Mouse (Mus musculus): ENCODE measurements at regions not wholly inside any gene's neighbourhood (a gene's known extent, or its start where the extent isn't known, plus 50 kb on each side); places are given as distances from the start of the nearest gene placed in this dataset.

DNA sequence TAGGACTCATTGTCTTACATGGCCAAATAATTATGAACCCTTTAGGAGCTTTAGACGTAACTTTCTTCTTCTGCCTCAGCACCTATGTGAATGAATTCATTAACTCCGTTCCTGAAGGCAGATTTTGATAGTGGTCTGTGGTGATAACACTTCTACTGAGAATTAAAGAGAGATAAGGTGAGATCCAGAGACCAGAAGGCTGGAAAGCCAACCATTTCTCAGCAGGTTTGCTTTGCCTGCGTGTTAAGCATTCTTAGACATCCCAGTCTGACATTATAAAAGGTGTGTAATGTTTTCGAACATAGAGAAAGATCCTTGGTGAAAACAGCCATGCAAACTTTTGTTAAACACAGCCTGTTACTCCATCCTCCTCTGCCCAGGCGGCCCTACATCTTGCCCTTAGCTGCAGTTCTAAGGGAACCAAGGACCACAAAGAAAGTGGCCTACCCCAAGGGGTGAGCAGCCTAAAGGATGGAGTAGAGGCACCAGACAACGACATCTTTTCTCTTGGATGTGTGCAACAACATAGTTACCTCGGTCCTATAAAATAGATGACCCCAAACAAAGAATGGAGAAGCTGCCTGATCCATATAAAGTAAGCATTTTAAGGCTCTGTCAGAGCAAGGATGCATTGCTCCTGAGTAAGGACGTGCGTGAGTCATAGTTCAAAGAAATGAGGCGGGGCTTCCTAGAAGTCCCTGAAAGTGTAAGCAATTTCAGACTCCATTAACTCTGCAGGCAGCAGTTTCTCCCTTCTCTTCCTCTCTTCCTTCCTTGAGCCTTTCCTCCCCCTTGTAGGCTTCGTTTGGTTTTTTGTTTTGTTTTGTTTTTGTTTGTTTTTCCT lies 55.1 kb upstream of the Xpr1 start:
- H3K27ac ChIP-seq (replicated peaks): no peak overlapping the region
- no peaks in the 10 kb centered on the region for H3K9me3 ChIP-seq
- H3K4me2 ChIP-seq: no peak overlapping the region
- H3K27me3 ChIP-seq: no peaks in the 10 kb centered on the region
- no peak for ATAC-seq (ENCODE audit: low read depth)
- no peak overlapping the region for H3K9ac ChIP-seq
- peaks cover 6% of the 10 kb centered on the region for H3K4me1 ChIP-seq (replicated peaks)
- H3K36me3 ChIP-seq: no peaks in the 10 kb centered on the region
- 58% methylated on average over 11 of the region's 11 CpGs for WGBS
- no peak overlapping the region for H3K4me3 ChIP-seq

GRCm38 (mm10) chr1:155472956-155473646 lies 55.9 kb upstream of the Xpr1 start:
- no peak for ATAC-seq (ENCODE audit: low read depth)
- whole genome bisulfite sequencing: 63% methylated on average over 5 of the region's 5 CpGs
- H3K36me3 ChIP-seq: no peaks in the 10 kb centered on the region
- no peaks in the 10 kb centered on the region for H3K9me3 ChIP-seq
- no peaks in the 10 kb centered on the region for H3K27me3 ChIP-seq
- H3K4me3 ChIP-seq: no peak overlapping the region
- no peak overlapping the region for H3K4me2 ChIP-seq
- peaks cover 6% of the 10 kb centered on the region for H3K4me1 ChIP-seq (replicated peaks)
- no peak overlapping the region for H3K9ac ChIP-seq
- no peak overlapping the region for H3K27ac ChIP-seq (replicated peaks)

DNA sequence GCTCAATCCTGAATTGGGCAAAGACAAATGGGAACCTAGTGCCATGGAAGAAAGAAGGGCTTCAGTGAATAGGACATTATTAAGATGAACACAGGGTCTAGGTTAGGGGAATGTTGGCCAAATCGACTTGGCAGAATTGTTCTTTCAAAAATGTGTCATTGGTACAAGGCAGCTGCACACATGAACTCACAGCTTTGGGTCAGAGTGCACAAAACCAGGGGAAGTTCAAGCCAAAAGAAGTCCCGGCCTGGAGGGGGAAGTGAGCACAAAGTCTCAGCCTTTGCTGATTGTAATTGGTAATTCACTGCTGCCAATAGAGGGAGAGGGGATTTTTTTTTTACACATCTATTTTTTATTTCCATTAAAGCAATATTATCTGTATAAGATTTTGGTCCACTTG lies 57.8 kb upstream of the Xpr1 start:
- 29% methylated on average over 2 of the region's 2 CpGs for WGBS
- no peaks in the 10 kb centered on the region for H3K27me3 ChIP-seq
- no peak overlapping the region for H3K27ac ChIP-seq (replicated peaks)

DNA sequence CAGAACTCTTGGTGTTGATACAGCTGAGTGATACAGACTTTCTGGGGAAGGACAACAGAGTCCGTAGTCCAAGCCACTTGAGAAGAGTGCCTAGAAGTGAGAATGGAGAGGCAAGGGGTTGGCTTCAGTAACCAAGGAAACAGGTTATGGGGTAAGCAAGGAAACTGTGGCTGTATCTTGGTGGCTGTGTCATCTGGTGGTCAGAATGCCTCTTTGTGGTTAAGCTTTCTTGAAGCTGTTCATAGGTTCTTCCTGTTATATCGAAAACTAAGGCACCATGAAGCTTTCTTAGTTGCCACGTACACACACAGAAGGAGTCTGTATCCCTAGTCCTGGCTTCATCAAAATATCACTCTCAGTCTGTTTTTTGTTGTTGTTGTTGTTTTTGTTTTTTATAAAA lies 59.0 kb upstream of the Xpr1 start:
- Histone ChIP-seq H3K9me3 (no peaks in the 10 kb centered on the region), H3K27me3 (no peaks in the 10 kb centered on the region), H3K27ac (replicated peaks) (no peak overlapping the region), H3K4me2 (no peak overlapping the region), H3K9ac (no peak overlapping the region), H3K4me1 (replicated peaks) (peaks cover 6% of the 10 kb centered on the region), H3K4me3 (no peak overlapping the region), H3K36me3 (no peaks in the 10 kb centered on the region)
- ATAC-seq (ENCODE audit: low read depth): no peak
- WGBS: 91% methylated on average over 3 of the region's 3 CpGs

More for the DNA sequence above, 57.8 kb upstream of the Xpr1 start:
- H3K36me3 ChIP-seq: no peaks in the 10 kb centered on the region
- H3K4me1 ChIP-seq (replicated peaks): peaks cover 6% of the 10 kb centered on the region
- no peak for ATAC-seq (ENCODE audit: low read depth)
- H3K4me3 ChIP-seq: no peak overlapping the region
- H3K9ac ChIP-seq: no peak overlapping the region
- no peaks in the 10 kb centered on the region for H3K9me3 ChIP-seq
- H3K4me2 ChIP-seq: no peak overlapping the region

DNA sequence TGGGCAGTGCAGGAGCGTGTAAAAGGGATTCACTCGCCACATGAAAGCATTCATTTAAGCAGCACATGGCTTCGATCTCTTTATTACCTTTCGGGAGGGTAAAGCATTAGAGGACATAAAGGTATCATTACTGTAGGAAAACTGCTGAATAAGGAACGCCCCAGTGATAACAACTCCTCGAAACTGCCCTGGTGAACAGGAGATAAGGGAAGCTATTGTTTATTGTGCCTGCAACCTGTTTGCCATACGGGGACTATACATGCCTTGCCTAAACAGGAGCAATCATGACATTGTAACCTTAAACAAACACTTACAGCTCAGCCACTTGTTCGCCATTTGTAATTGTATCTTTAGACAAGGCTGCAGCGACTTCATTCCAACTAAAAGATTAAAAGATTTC lies 64.9 kb upstream of the Xpr1 start:
- Histone ChIP-seq H3K27me3 (no peaks in the 10 kb centered on the region), H3K4me3 (no peak overlapping the region), H3K27ac (replicated peaks) (no peak overlapping the region; the same call in 1 of the 2 replicates), H3K9ac (no peak overlapping the region), H3K4me2 (peak overlapping the region; percentile 18), H3K4me1 (replicated peaks) (peaks cover 24% of the 10 kb centered on the region), H3K9me3 (no peaks in the 10 kb centered on the region), H3K36me3 (no peaks in the 10 kb centered on the region)
- no peak for ATAC-seq (ENCODE audit: low read depth)
- WGBS: 27% methylated on average over 9 of the region's 9 CpGs

DNA sequence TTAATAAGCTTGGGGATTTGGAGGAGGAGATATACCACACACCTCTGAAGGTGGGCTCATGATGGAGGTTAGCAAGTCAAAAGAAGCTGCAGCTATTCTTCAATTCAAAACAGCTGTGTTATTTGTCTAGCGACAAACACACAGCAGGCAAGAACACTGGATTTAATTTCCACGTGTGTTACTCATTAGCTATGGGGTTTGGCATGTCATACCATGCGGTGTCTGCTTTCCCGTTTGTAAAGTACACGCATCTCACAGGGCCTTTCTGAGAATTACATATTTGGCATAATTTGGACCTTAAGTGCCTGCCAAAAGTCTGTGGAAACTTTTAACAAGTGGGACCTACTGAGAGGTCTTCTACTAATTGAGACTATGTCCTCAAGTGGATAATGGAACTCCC lies 65.5 kb upstream of the Xpr1 start:
- no peak overlapping the region for H3K9ac ChIP-seq
- no peaks in the 10 kb centered on the region for H3K36me3 ChIP-seq
- no peaks in the 10 kb centered on the region for H3K27me3 ChIP-seq
- ATAC-seq (ENCODE audit: low read depth): no peak; the same call in 1 of the 2 replicates
- 68% methylated on average over 5 of the region's 5 CpGs for WGBS
- H3K4me2 ChIP-seq: no peak overlapping the region; the same call in 1 of the 2 replicates
- H3K9me3 ChIP-seq: no peaks in the 10 kb centered on the region
- H3K27ac ChIP-seq (replicated peaks): no peak overlapping the region
- peaks cover 24% of the 10 kb centered on the region for H3K4me1 ChIP-seq (replicated peaks)
- H3K4me3 ChIP-seq: no peak overlapping the region

- H3K27me3 ChIP-seq: no peaks in the 10 kb centered on the region
- no peak overlapping the region for H3K4me3 ChIP-seq
- H3K36me3 ChIP-seq: no peaks in the 10 kb centered on the region
- H3K4me2 ChIP-seq: no peak overlapping the region
- ATAC-seq (ENCODE audit: low read depth): no peak
- no peaks in the 10 kb centered on the region for H3K9me3 ChIP-seq
- no peak overlapping the region for H3K27ac ChIP-seq (replicated peaks)
- 83% methylated on average over 7 of the region's 7 CpGs for WGBS
- H3K4me1 ChIP-seq (replicated peaks): peaks cover 28% of the 10 kb centered on the region
- no peak overlapping the region for H3K9ac ChIP-seq
These were observed 66.5 kb upstream of the Xpr1 start for GRCm38 (mm10) chr1:155483693-155484092.

DNA sequence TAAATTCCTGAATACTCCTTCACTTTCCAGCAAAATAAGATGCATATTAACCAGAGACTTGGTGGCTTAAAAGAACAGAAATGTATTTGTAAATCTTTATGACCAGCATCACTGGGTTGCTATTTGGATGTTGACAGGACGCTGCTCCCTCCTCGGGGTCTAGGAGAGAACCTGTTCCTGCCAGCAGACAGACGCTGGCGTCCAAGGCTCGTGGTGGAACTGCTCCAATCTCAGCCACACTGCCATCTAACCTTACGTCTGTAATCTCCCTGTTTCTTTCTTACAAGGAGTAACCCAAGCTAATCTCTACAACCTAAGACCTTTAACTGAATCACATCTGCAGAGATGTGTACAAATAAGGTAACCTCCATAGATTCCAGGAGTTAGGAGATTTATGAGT lies 70.1 kb upstream of the Acbd6 start:
- peaks cover 45% of the 10 kb centered on the region for H3K4me1 ChIP-seq (replicated peaks)
- H3K27me3 ChIP-seq: no peaks in the 10 kb centered on the region
- H3K36me3 ChIP-seq: no peaks in the 10 kb centered on the region
- H3K4me3 ChIP-seq: no peak overlapping the region
- H3K9ac ChIP-seq: no peak overlapping the region
- 0 out of 2 replicates have a peak overlapping the region, but pooled peaks have one; percentile 66 for H3K27ac ChIP-seq (replicated peaks)
- H3K9me3 ChIP-seq: no peaks in the 10 kb centered on the region
- WGBS: 91% methylated on average over 6 of the region's 6 CpGs
- no peak overlapping the region for H3K4me2 ChIP-seq
- no peak for ATAC-seq (ENCODE audit: low read depth)

- peak overlapping the region; percentile 66 for H3K27ac ChIP-seq (replicated peaks)
- peaks cover 9% of the 10 kb centered on the region; the same call in 1 of the 2 replicates for H3K27me3 ChIP-seq
- H3K4me1 ChIP-seq (replicated peaks): peaks cover 41% of the 10 kb centered on the region
- no peak overlapping the region for H3K4me3 ChIP-seq
- no peaks in the 10 kb centered on the region for H3K9me3 ChIP-seq
- H3K4me2 ChIP-seq: no peak overlapping the region
- no peaks in the 10 kb centered on the region for H3K36me3 ChIP-seq
- H3K9ac ChIP-seq: 0 out of 2 replicates have a peak overlapping the region, but pooled peaks have one; percentile 9
- 83% methylated on average over 11 of the region's 11 CpGs for WGBS
- no peak for ATAC-seq (ENCODE audit: low read depth)
These were observed 68.8 kb upstream of the Acbd6 start for GRCm38 (mm10) chr1:155488966-155489661.

DNA sequence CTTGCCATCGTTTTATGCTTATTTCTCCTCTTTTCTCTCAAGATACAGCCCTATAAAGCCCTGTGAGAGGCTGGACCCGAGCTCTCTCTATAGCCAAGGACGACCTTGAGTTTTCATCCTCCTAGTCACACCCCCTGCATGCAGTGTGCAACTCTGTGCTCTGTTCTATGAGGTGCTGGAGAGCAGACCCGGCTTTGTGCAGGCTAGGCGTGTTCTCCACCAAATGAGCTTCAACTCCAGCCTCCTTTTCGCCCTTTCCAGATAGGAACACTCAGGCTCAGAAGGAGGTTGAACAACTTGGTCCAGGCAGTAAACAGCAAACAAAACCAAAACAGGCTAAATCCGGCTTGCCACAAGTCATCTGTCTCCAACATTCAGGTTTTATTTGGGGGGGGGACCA lies 67.8 kb upstream of the Acbd6 start:
- Histone ChIP-seq H3K27me3 (peaks cover 9% of the 10 kb centered on the region; the same call in 1 of the 2 replicates), H3K27ac (replicated peaks) (0 out of 2 replicates have a peak overlapping the region, but pooled peaks have one; percentile 23), H3K9ac (no peak overlapping the region), H3K9me3 (no peaks in the 10 kb centered on the region), H3K4me2 (no peak overlapping the region), H3K4me3 (no peak overlapping the region), H3K36me3 (no peaks in the 10 kb centered on the region), H3K4me1 (replicated peaks) (peaks cover 41% of the 10 kb centered on the region)
- WGBS: 71% methylated on average over 7 of the region's 7 CpGs
- no peak for ATAC-seq (ENCODE audit: low read depth)

DNA sequence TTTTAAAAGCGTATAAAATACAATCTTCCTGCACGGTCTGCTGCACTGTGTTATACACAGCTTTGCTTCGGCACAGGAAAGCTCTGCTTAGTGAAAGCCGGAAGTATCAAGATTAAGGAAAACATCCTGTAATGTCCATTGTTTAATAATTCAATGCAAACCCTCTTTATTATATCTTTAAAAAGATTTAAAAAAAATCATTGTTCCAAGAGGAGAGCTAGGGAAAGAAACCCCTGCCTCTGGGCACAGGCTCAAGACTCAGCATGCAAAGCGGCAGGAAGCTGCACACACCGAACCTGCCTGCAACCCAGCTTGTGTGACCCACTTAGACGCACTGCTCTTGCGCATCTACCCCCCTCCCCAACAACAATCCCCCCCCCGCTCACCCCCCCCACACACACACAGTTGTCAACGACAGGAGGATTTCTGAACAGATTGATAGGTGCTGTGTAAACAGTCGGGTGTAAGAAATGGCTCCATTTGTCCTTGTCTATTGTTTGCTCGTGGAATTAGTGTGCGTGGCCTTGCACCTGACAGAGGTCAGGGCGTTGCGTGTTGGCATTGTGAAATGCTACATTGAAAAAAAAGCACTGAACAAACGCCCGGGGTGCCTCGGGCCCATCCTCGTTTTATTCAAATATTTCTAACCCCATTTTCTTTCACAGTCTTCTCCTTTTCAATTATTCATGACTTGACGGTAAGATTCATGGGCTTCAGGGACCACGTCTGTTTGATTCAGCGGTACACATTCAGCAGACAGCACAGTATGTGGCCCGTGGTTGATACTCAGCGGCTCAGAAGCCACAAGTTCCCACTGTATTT lies 66.5 kb upstream of the Acbd6 start:
- 13% methylated on average over 24 of the region's 24 CpGs for WGBS
- Histone ChIP-seq H3K9me3 (no peaks in the 10 kb centered on the region), H3K27me3 (peaks cover 9% of the 10 kb centered on the region; the same call in 1 of the 2 replicates), H3K4me1 (replicated peaks) (peaks cover 36% of the 10 kb centered on the region), H3K9ac (peak overlapping the region; percentile 43), H3K36me3 (no peaks in the 10 kb centered on the region), H3K4me3 (peak overlapping the region; percentile 14; the same call in 1 of the 2 replicates), H3K27ac (replicated peaks) (peak overlapping the region; percentile 64), H3K4me2 (peak overlapping the region; percentile 48)
- peak; percentile 80 for ATAC-seq (ENCODE audit: low read depth)

Data from neural tube, embryonic 13.5 days (tissue).